ENCODE assay signal across 8 mouse cellular contexts in genomic region chr3:144366976-144367765, GRCm38 (mm10).
DNase-seq lines count a peak whose midpoint lies in the region; ATAC-seq lines count a peak whose summit lies in the region.

No protein-coding gene starts in this region.

- H3K9ac ChIP-seq in liver, embryonic 11.5 days (ENCODE audit: low read depth, low read length) = no peak overlapping the region
- H3K9ac ChIP-seq in limb, embryonic 11.5 days (ENCODE audit: low read length) = no peak overlapping the region

- H3K4me1 ChIP-seq in liver, embryonic 11.5 days (replicated peaks; ENCODE audit: control insufficient read depth, insufficient read depth, low read length) = no peaks in the 10 kb centered on the region
- peaks cover 5% of the 10 kb centered on the region; the same call in 1 of the 2 replicates for H3K4me1 ChIP-seq in limb, embryonic 11.5 days (ENCODE audit: control insufficient read depth, insufficient read depth, low read length)

- intact Hi-C loops in heart, postnatal 10 days (cut with DNase I) = no loop called here

- WGBS in liver, embryonic 11.5 days = 47% methylated on average over 22 of the region's 22 CpGs
- 35% methylated on average over 22 of the region's 22 CpGs for WGBS in limb, embryonic 11.5 days

- ATAC-seq in liver, embryonic 11.5 days (replicated peaks; ENCODE audit: low FRiP score) = no peak
- ATAC-seq in limb, embryonic 11.5 days (ENCODE audit: insufficient number of reproducible peaks, low FRiP score, low TSS enrichment, low read depth) = peak; percentile 75

- DNase-seq in liver, embryonic 11.5 days (ENCODE audit: low spot score) = no peak
- no peak for DNase-seq in liver
- DNase-seq in cerebellum, postnatal 25 days = peak; percentile 17 to 49
- peak; percentile 7 to 26 for DNase-seq in heart, postnatal 10 days
- peak; percentile 79 for DNase-seq in limb, embryonic 11.5 days (ENCODE audit: low spot score)
- DNase-seq in right cerebral cortex, postnatal 14 days = peak; percentile 34
- DNase-seq in B cell, adult 2 months = no peak
- DNase-seq in urinary bladder, postnatal 25 days (ENCODE audit: low spot score) = no peak

- no peaks in the 10 kb centered on the region for H3K9me3 ChIP-seq in liver, embryonic 11.5 days (ENCODE audit: control insufficient read depth, low read length)
- no peaks in the 10 kb centered on the region for H3K9me3 ChIP-seq in limb, embryonic 11.5 days (ENCODE audit: control insufficient read depth, low read length)

- H3K27me3 ChIP-seq in liver, embryonic 11.5 days (replicated peaks; ENCODE audit: control insufficient read depth, insufficient read depth, low read length) = no peaks in the 10 kb centered on the region
- no peaks in the 10 kb centered on the region for H3K27me3 ChIP-seq in limb, embryonic 11.5 days (ENCODE audit: control insufficient read depth, insufficient read depth, low read length)

- peak overlapping the region; percentile 31 for H3K4me2 ChIP-seq in liver, embryonic 11.5 days
- H3K4me2 ChIP-seq in limb, embryonic 11.5 days (ENCODE audit: low read depth, severe bottlenecking) = peak overlapping the region; percentile 37

- H3K27ac ChIP-seq in liver, embryonic 11.5 days (ENCODE audit: low read depth, low read length) = no peak overlapping the region
- H3K27ac ChIP-seq in limb, embryonic 11.5 days (replicated peaks; ENCODE audit: low read depth, low read length) = no peak overlapping the region

- no peaks in the 10 kb centered on the region for H3K36me3 ChIP-seq in liver, embryonic 11.5 days (ENCODE audit: control insufficient read depth, insufficient read depth, low read length)
- no peaks in the 10 kb centered on the region for H3K36me3 ChIP-seq in limb, embryonic 11.5 days (ENCODE audit: control insufficient read depth, insufficient read depth, low read length)

- no peak overlapping the region; the same call in 1 of the 2 replicates for H3K4me3 ChIP-seq in liver, embryonic 11.5 days (ENCODE audit: low read depth, low read length)
- peak overlapping the region; percentile 3; the same call in 1 of the 2 replicates for H3K4me3 ChIP-seq in limb, embryonic 11.5 days (ENCODE audit: low read depth, low read length)

Comparison
In these comparisons a context has a peak if more than half of its experiments do, and no peak if none do; other contexts are left out.
1. DNase-seq: peak in cerebellum, postnatal 25 days (2 of 2), heart, postnatal 10 days (2 of 2), limb, embryonic 11.5 days (single experiment) and right cerebral cortex, postnatal 14 days (single experiment); none in liver, embryonic 11.5 days (single experiment), liver (single experiment), B cell, adult 2 months (0 of 2) and urinary bladder, postnatal 25 days (single experiment).